Mouse (Mus musculus) spleen, adult 2 months (tissue): Measurements from ENCODE around the gene Fam117a. TPM values are rescaled to one million over a fixed set of nuclear protein-coding genes. Genes with fewer than 3 reads are reported as not detected.

Experiments used
- DNase-seq, 2 experiments: peaks; one replicate each; pipeline versions ENCODE4 v3.0.0 to v3.0.0-alpha.2; 2012 to 2021; ENCODE audit warnings: low spot score in 2 of 2, low read depth in 1 of 2
- H3K27ac ChIP-seq: fragments of 200-500 bp; 2 replicates; pipeline ENCODE4 v1.5.1; 2012; ENCODE audit warnings: low read length, inconsistent platforms; ENCODE audit not compliant: insufficient read depth
- H3K27me3 ChIP-seq: fragments of 200-500 bp; 2 replicates; pipeline ENCODE4 v1.6.1; 2012; ENCODE audit warnings: mild to moderate bottlenecking, moderate library complexity, low read length, inconsistent platforms; ENCODE audit not compliant: control insufficient read depth, insufficient read depth
- H3K36me3 ChIP-seq: fragments of 200-500 bp; 2 replicates; pipeline ENCODE4 v1.6.1; 2012; ENCODE audit warnings: mild to moderate bottlenecking, low read length, inconsistent platforms; ENCODE audit not compliant: control insufficient read depth, insufficient read depth
- H3K4me1 ChIP-seq: fragments of 200-500 bp; 2 replicates; pipeline ENCODE4 v1.6.1; 2011; ENCODE audit warnings: inconsistent platforms; ENCODE audit not compliant: control insufficient read depth, insufficient read depth, insufficient read length
- H3K4me3 ChIP-seq: fragments of 200-500 bp; 2 replicates; pipeline ENCODE4 v1.5.1; 2011; ENCODE audit warnings: mild to moderate bottlenecking, inconsistent platforms; ENCODE audit not compliant: insufficient read depth, insufficient read length; ENCODE audit errors: extremely low read depth
- CTCF ChIP-seq: fragments of 200-500 bp; IDR thresholded peaks from 2 replicates; pipeline ENCODE4 v1.5.1; 2011; ENCODE audit warnings: mild to moderate bottlenecking, inconsistent platforms; ENCODE audit not compliant: insufficient read depth, insufficient read length, insufficient replicate concordance; ENCODE audit errors: extremely low read depth
- POLR2A ChIP-seq: fragments of 200-500 bp; IDR thresholded peaks from 2 replicates; pipeline ENCODE4 v1.6.1; 2011; ENCODE audit warnings: low read depth, low read length, inconsistent platforms
- WGBS: fragments of 180-500 bp; shearing (Covaris S2); methylation state at CpG from one replicate; pipeline ENCODE4 v1.1.7; 2018; 5-methylcytosine and 5-hydroxymethylcytosine counted together
- polyA plus RNA-seq: library from polyadenylated mRNA; depleted of rRNA; stranded (reverse); fragments of >200 nt; gene quantifications from 2 replicates; pipeline ENCODE4 v1.2.3, GENCODE M21; 2012

The Fam117a gene
- polyA plus RNA-seq, 1 experiment: 123 TPM

GRCm38 (mm10) chr11:95413641-95414535 lies 77.1 kb downstream of the Fam117a start, which contains the start of gene Spop:
Spop (plus strand) TSS chr11:95414080.
- H3K4me3 ChIP-seq: peak within 1 kb of the TSS; percentile 80
- WGBS: under 1% methylated on average over 54 of the region's 58 CpGs
- DNase-seq: peak; percentile 84 to 89
- no peaks in the 10 kb centered on the region for H3K27me3 ChIP-seq
- no peaks in the 10 kb centered on the region for H3K36me3 ChIP-seq
- TF ChIP-seq POLR2A (no peak; the same call in 1 of the 2 replicates), CTCF (no peak)
- peak within 1 kb of the TSS; percentile 90 for H3K27ac ChIP-seq
- H3K4me1 ChIP-seq: peaks cover 2% of the 10 kb centered on the region; the same call in 1 of the 2 replicates

- peak; percentile 90 to 91 for DNase-seq
- H3K27me3 ChIP-seq: no peaks in the 10 kb centered on the region
- H3K36me3 ChIP-seq: peaks cover 2% of the 10 kb centered on the region; the same call in 1 of the 2 replicates
- H3K27ac ChIP-seq: peak overlapping the region; percentile 90
- H3K4me1 ChIP-seq: peaks cover 2% of the 10 kb centered on the region; the same call in 1 of the 2 replicates
- peak overlapping the region; percentile 80 for H3K4me3 ChIP-seq
- TF ChIP-seq CTCF (no peak), POLR2A (no peak)
- under 1% methylated on average over 28 of the region's 28 CpGs for WGBS
Measured at GRCm38 (mm10) chr11:95414536-95415161, 77.8 kb downstream of the Fam117a start.

GRCm38 (mm10) chr11:95415931-95416330 lies 79.1 kb downstream of the Fam117a start:
- no peak for DNase-seq
- Histone ChIP-seq H3K27ac (peak overlapping the region; percentile 40), H3K27me3 (no peaks in the 10 kb centered on the region), H3K36me3 (peaks cover 2% of the 10 kb centered on the region; the same call in 1 of the 2 replicates), H3K4me1 (peaks cover 2% of the 10 kb centered on the region; the same call in 1 of the 2 replicates), H3K4me3 (no peak overlapping the region)
- no peak for TF ChIP-seq POLR2A
- TF ChIP-seq CTCF: no peak

GRCm38 (mm10) chr11:95417341-95417740 lies 80.5 kb downstream of the Fam117a start:
- peaks cover 2% of the 10 kb centered on the region; the same call in 1 of the 2 replicates for H3K4me1 ChIP-seq
- 68% methylated on average over 5 of the region's 5 CpGs for WGBS
- peaks cover 2% of the 10 kb centered on the region; the same call in 1 of the 2 replicates for H3K36me3 ChIP-seq
- no peaks in the 10 kb centered on the region for H3K27me3 ChIP-seq
- no peak for DNase-seq
- TF ChIP-seq POLR2A (no peak), CTCF (no peak)
- H3K27ac ChIP-seq: no peak overlapping the region
- no peak overlapping the region for H3K4me3 ChIP-seq

GRCm38 (mm10) chr11:95420880-95421435 lies 84.1 kb downstream of the Fam117a start:
- 84% methylated on average over 2 of the region's 2 CpGs for WGBS
- Histone ChIP-seq H3K27me3 (no peaks in the 10 kb centered on the region), H3K4me3 (no peak overlapping the region), H3K36me3 (peaks cover 2% of the 10 kb centered on the region; the same call in 1 of the 2 replicates), H3K27ac (no peak overlapping the region), H3K4me1 (peaks cover 2% of the 10 kb centered on the region; the same call in 1 of the 2 replicates)
- no peak for DNase-seq
- TF ChIP-seq CTCF (no peak), POLR2A (no peak)

GRCm38 (mm10) chr11:95423505-95423904 lies 86.7 kb downstream of the Fam117a start:
- 95% methylated on average over 3 of the region's 3 CpGs for WGBS
- Histone ChIP-seq H3K27me3 (no peaks in the 10 kb centered on the region), H3K27ac (no peak overlapping the region), H3K4me3 (no peak overlapping the region), H3K4me1 (no peaks in the 10 kb centered on the region), H3K36me3 (peaks cover 2% of the 10 kb centered on the region; the same call in 1 of the 2 replicates)
- TF ChIP-seq CTCF: no peak
- TF ChIP-seq POLR2A: no peak
- no peak for DNase-seq
